In the genomic region with DNA sequence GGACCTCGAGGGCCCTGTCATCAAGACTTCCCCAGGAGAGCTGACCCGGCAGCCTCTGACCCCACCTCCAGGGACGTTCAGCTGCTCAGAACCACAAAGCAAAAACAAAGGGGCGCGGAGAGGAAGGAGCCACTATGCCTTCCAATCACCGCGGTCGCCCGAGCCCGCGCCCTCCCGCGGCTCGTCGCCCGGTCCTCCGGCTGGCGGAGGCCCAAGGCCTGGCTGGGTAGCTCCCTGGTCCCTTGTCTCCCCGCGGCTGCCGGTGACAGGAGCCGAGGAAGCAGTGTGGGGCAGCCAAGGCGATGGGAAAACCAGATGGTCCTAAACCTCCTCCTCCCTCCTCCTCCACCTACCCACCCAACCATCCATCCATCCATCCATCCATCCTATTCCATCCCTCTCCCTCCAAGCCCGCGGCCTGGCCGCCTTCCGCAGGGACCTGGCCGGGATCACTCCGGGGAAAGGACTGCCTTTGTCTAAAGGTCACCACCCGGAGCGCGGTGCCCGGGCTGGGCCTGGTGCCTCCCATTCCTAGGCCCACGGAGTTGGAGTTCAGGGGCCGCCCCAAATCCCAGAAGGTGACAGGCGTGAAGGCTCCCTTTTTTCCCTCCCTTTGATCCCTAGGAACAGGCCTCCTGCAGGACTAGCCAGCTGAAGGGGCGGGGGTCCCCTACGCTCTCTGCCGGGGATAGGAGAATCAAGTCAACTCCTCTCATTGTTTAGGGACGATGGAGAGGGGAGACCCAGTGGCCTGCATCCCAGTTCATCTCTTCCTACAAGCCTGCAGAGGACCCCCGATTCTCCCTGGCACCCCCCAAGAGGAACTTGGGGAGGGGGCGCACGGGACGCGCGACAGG, we compare ENCODE assay signal across 8 mouse cellular contexts. TPM values are rescaled to one million over a fixed set of nuclear protein-coding genes. Genes with fewer than 3 reads are reported as not detected.
DNase-seq lines count a peak whose midpoint lies in the region; ATAC-seq and TF ChIP-seq lines count a peak whose summit lies in the region.

No protein-coding gene starts in this region.

- intact Hi-C loops in gastrocnemius, adult 2 months (cut with DNase I) = loop anchor here (1.0 to 5.0 kb wide), 2 partner anchors 44 to 114 kb away; no protein-coding TSS in a partner anchor

- peak; percentile 54 for DNase-seq in ZHBTc4 (ENCODE audit: low read depth, low spot score)
- peak; percentile 52 to 69 for DNase-seq in cerebellum, postnatal 4 days (ENCODE audit: low spot score in 2 of 2)
- peak; percentile 91 for DNase-seq in gastrocnemius, adult 2 months
- peak; percentile 70 to 78 for DNase-seq in left cerebral cortex, adult 8-10 months (ENCODE audit: low spot score in 2 of 2)
- peak; percentile 65 to 75 for DNase-seq in right cerebral cortex, adult 2 months (ENCODE audit: low spot score in 2 of 2)
- DNase-seq in urinary bladder, postnatal 36 days (ENCODE audit: low spot score in 2 of 2) = peak; percentile 41 to 73

- no peaks in the 10 kb centered on the region for H3K27me3 ChIP-seq in hindbrain, embryonic 16.5 days (replicated peaks; ENCODE audit: control insufficient read depth, insufficient read depth, low read length)

- ATAC-seq in hindbrain, embryonic 16.5 days = peak; percentile 30
- ATAC-seq in megakaryocyte, adult 5-6 weeks (ENCODE audit: poor library complexity, severe bottlenecking) = peak; percentile 55

- peak overlapping the region; percentile 82 for H3K4me3 ChIP-seq in gastrocnemius, adult 2 months
- H3K4me3 ChIP-seq in hindbrain, embryonic 16.5 days (ENCODE audit: low read length) = peak overlapping the region; percentile 86

- WGBS in hindbrain, embryonic 16.5 days = under 1% methylated on average over 36 of the region's 46 CpGs

- no peaks in the 10 kb centered on the region for H3K9me3 ChIP-seq in hindbrain, embryonic 16.5 days (ENCODE audit: control insufficient read depth, low read length)

- peak overlapping the region; percentile 96 for H3K27ac ChIP-seq in gastrocnemius, adult 2 months
- H3K27ac ChIP-seq in hindbrain, embryonic 16.5 days (ENCODE audit: low read depth, low read length) = peak overlapping the region; percentile 98

- H3K4me2 ChIP-seq in hindbrain, embryonic 16.5 days (ENCODE audit: low read length) = peak overlapping the region; percentile 71

- TF ChIP-seq CTCF in gastrocnemius, adult 2 months (IDR thresholded peaks at IDR 0.05) = no peak

- no peaks in the 10 kb centered on the region for H3K36me3 ChIP-seq in hindbrain, embryonic 16.5 days (ENCODE audit: control insufficient read depth, insufficient read depth, low read length)

- H3K4me1 ChIP-seq in hindbrain, embryonic 16.5 days (ENCODE audit: control insufficient read depth, insufficient read depth, low read depth, low read length) = peaks cover 42% of the 10 kb centered on the region

- peak overlapping the region; percentile 98 for H3K9ac ChIP-seq in hindbrain, embryonic 16.5 days (ENCODE audit: low read depth, low read length)

RNA-seq across cellular contexts. Expression of a gene that starts 1.0 kb away (rescaled TPM):
- total RNA-seq in gastrocnemius, adult 2 months (2021) = 1 to 10 TPM; 6.8 to 7.1 TPM
- 5.0 and 6.9 TPM in 2 replicates for polyA plus RNA-seq in hindbrain, embryonic 16.5 days (2015; fragmentation: Nextera tagmentation; extraction: Ambion mirVana)
- 10 to 100 TPM; 10.2 to 15.0 (median 13.0) TPM for total RNA-seq in left cerebral cortex, adult 8-10 months (2022)
- 19.5 and 28.6 TPM in 2 replicates for total RNA-seq in megakaryocyte, adult 5-6 weeks (2015)
- total RNA-seq in megakaryocyte, adult 5-6 weeks (2017) = 1.9 and 2.8 TPM in 2 replicates

RNA-seq across cellular contexts. Expression of a gene that starts 14.9 kb away (rescaled TPM):
- not detected for total RNA-seq in gastrocnemius, adult 2 months (2021)
- 0.09 and 0.16 TPM in 2 replicates for polyA plus RNA-seq in hindbrain, embryonic 16.5 days (2015; fragmentation: Nextera tagmentation; extraction: Ambion mirVana)
- total RNA-seq in left cerebral cortex, adult 8-10 months (2022) = under 1 TPM; 0.59 to 0.81 (median 0.68) TPM
- total RNA-seq in megakaryocyte, adult 5-6 weeks (2015) = 0.16 and 0.27 TPM in 2 replicates
- 0.53 TPM in 1 of 2 replicates, not detected in the other for total RNA-seq in megakaryocyte, adult 5-6 weeks (2017)

RNA-seq across cellular contexts. Expression of a gene that starts 51.5 kb away (rescaled TPM):
- 100 to 1,000 TPM in 1 of 2 experiments, 10 to 100 TPM in 1; 99.2 to 113 TPM for total RNA-seq in gastrocnemius, adult 2 months (2021)
- polyA plus RNA-seq in hindbrain, embryonic 16.5 days (2015; fragmentation: Nextera tagmentation; extraction: Ambion mirVana) = 236 and 255 TPM in 2 replicates
- 100 to 1,000 TPM; 256 to 282 (median 272) TPM for total RNA-seq in left cerebral cortex, adult 8-10 months (2022)
- total RNA-seq in megakaryocyte, adult 5-6 weeks (2015) = 62.0 and 65.7 TPM in 2 replicates
- total RNA-seq in megakaryocyte, adult 5-6 weeks (2017) = 39.8 and 39.9 TPM in 2 replicates

Comparison
In these comparisons a context has a peak if more than half of its experiments do, and no peak if none do; other contexts are left out.
1. Peak in every context shown above with its lines: DNase-seq, ATAC-seq, H3K4me3 ChIP-seq and H3K27ac ChIP-seq.